Mouse (Mus musculus) spleen, postnatal 4 days (tissue): ENCODE data around the gene Pold4.

Source experiments
- DNase-seq, 2 experiments: peaks; one replicate each; pipeline ENCODE4 v3.0.0; 2022; ENCODE audit warnings: low spot score in 2 of 2

The Pold4 gene

DNA sequence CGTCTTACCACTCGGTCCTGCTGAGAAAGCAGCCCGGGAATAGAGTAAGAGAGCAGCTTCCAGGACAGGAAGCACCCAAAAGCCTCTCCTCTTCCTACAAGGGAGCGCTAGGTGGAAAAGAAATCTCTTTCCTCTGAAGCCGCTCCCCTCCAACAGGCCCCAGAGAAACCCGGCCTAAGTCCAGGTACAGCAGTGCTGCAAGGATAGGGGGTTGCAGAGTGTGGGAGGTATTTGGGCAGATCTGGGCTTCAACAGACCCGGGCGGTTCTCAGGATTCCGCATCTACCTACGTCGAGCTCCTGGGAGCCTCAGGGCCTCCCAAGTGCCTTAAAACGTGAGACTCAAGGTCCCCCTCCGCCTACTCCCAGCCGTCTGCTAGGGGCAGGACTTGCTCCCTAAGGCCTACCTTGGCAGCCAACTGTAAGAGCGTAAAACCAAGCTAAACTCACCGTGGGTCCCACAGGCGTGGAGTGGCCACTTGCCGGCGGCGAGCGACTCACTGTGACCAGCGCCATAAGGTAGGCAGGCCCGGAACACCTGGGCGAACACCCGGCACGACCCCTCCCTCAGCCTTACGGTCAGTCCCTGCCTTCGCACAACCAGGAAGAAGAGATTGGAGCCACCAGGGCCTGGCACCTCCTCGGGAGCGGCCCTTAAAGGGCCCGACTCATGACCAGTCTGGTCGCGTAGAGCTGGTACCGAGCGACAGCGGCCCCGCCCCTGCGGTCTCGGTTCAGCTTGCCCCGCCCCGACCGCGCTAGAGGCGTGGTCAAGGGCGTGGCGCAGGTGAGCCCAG lies 37.1 kb downstream of the Pold4 start, which contains the start of gene Ssh3:
Gene Ssh3, minus strand, starts transcription at position 615 of the 796 bp plus-strand sequence.
- peak; percentile 64 to 81 for DNase-seq

DNA sequence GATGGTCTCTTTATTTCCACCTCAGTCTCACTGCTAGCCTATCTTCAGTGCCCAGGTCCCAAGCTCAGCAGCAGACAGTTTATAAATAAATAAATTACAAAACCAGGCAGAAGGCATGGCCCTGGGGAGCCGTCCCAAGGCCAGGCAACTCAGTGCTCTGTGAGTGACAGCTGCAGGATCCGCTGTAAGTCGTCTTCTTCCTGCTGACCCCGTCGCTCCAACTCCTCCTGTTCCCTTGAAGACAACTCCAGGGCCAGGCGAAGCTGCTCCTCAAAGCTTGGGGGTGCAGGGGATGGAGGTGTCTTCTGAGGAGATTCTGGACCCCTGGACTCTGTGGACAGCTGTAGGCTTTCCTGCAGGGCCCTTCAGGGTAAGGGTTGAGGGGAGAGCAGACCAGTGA lies 38.5 kb downstream of the Pold4 start:
- DNase-seq = peak in 1 of 2 experiments; percentile 11

DNA sequence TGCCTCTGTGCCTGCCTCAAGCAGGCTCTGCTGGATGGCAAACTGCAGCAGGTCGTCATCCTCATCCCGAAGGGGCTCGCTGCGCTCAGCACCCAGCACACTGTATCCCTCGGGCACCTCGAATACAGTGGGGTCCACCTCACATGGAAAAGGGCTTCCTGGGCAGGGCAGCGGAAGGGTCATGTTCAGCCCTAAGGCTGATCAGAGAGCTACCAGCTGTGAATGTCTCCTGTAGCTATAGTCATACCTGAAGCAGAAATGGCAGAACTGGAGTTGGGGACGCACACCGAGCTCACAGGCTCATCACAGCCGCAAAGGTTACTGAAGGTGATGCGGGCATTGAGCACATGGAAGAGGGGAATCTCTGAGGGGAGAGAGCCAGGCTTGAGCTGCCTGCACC lies 39.3 kb downstream of the Pold4 start:
- DNase-seq = peak in 1 of 2 experiments; percentile 56

DNA sequence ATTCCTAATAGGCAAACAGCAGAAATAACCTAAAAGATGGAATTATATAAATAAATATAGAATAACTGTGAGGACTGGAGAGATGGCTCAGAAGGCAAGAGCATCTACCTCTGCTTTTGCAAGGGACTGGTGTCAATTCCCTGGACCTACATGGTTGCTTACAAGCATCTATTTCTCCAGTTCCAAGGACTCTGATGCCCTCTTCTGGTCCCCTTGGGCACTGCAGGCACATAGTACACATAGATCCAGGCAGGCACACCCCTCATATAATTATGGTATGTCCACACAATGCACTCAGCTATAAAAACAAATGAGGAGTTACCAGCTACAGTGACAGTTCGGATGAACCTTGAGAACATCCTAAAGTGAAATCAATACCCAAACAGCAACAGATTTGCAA lies 47.8 kb downstream of the Pold4 start:
- DNase-seq = no peak

DNA sequence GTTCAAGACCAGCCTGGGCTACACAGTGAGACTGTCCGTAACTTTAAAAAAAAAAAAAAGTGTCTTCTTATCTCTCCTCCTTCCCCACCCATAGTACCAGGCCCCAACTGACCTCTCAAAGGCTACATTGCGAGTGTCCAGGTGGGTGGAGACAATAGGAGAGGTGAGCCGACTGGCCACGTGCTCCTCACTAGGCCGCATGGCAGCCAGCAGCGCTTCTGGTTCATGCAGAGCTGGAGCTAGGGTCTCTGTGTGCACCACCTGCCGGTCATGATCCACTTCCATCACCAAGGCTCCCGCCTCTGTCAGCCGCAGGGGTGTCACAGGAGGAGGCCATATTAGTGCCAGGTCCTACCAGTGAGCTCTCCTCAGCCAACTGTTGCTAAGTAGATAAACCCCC lies 48.7 kb downstream of the Pold4 start:
- DNase-seq = no peak

DNA sequence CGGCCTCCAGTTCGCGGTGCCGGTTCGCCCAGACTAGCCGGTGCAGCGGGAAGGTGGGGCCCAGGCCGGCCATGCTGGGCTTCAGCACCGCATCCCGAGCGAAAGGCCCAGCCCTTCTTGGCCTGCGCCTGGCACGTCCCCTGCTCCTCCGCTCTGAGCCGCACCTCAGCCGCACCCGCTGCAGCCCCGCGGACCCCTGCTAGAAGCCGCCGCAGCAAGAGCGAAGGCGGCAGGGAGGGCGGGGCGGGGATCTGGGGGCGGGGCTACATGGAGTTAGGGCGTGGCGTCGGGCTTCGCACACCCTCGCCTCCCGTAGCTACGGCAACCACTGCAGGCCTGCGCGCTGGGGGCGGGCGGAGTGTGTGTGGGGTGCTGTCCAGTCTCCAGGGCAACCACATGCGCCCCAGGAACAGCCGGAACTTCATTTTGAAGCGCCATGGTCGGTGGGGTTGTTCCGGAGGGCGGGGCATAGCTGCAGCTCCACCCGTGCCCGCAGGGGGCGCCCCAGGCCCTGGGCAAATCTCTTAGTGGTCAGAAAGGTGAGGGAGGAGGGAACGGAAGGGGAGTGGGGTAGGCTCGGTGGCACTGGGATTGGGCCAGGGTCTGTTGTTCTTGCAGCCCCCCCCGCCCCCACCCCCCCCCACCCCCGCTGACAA lies 51.3 kb downstream of the Pold4 start, which contains the start of gene Ankrd13d:
Gene Ankrd13d, minus strand, starts transcription at position 240 of the 656 bp plus-strand sequence.
- DNase-seq = peak; percentile 90 to 96
